ENCODE assay signal across 8 mouse cellular contexts in genomic region chr8:61759327-61760189, GRCm38 (mm10).
DNase-seq lines count a peak whose midpoint lies in the region; ATAC-seq and TF ChIP-seq lines count a peak whose summit lies in the region.

No protein-coding gene starts in this region.

- peak overlapping the region; percentile 77 for H3K4me2 ChIP-seq in heart, embryonic 11.5 days
- peak overlapping the region; percentile 75 for H3K4me2 ChIP-seq in midbrain, embryonic 12.5 days (replicated peaks)

- H3K4me1 ChIP-seq in lung, adult 2 months (ENCODE audit: control insufficient read depth, insufficient read depth, low read length) = no peaks in the 10 kb centered on the region
- peaks cover 41% of the 10 kb centered on the region for H3K4me1 ChIP-seq in heart, embryonic 11.5 days (ENCODE audit: control insufficient read depth, insufficient read depth, low read length)
- H3K4me1 ChIP-seq in midbrain, embryonic 12.5 days = peaks cover 24% of the 10 kb centered on the region

- TF ChIP-seq POLR2A in lung, adult 2 months (IDR thresholded peaks at IDR 0.05; ENCODE audit: borderline replicate concordance, extremely low read depth, low read depth, low read length) = no peak

- 3% methylated on average over 44 of the region's 44 CpGs for WGBS in lung, adult 2 months
- 1% methylated on average over 44 of the region's 44 CpGs for WGBS in heart, embryonic 11.5 days (ENCODE audit: insufficient replicate concordance)
- under 1% methylated on average over 44 of the region's 44 CpGs for WGBS in midbrain, embryonic 12.5 days

- H3K9me3 ChIP-seq in heart, embryonic 11.5 days (replicated peaks; ENCODE audit: control insufficient read depth, low read length) = no peaks in the 10 kb centered on the region
- no peaks in the 10 kb centered on the region for H3K9me3 ChIP-seq in midbrain, embryonic 12.5 days

- peak overlapping the region; percentile 76 for H3K9ac ChIP-seq in heart, embryonic 11.5 days (ENCODE audit: low read depth, low read length)
- peak overlapping the region; percentile 75 for H3K9ac ChIP-seq in midbrain, embryonic 12.5 days (replicated peaks)

- no peak overlapping the region for H3K4me3 ChIP-seq in lung, adult 2 months (replicated peaks; ENCODE audit: extremely low read depth, low read depth, low read length)
- H3K4me3 ChIP-seq in heart, embryonic 11.5 days (ENCODE audit: low read depth, low read length) = peak overlapping the region; percentile 58
- peak overlapping the region; percentile 73 for H3K4me3 ChIP-seq in midbrain, embryonic 12.5 days

- H3K36me3 ChIP-seq in heart, embryonic 11.5 days (ENCODE audit: control insufficient read depth, insufficient read depth, low read length) = no peaks in the 10 kb centered on the region; the same call in 1 of the 2 replicates
- 0 out of 2 replicates have a peak, but pooled peaks cover 4% of the 10 kb centered on the region for H3K36me3 ChIP-seq in midbrain, embryonic 12.5 days

- DNase-seq in lung, adult 2 months = peak; percentile 8
- DNase-seq in lung, postnatal 25 days (ENCODE audit: low spot score) = no peak
- DNase-seq in embryo, embryonic 11 days = peak; percentile 82
- peak; percentile 36 for DNase-seq in kidney, postnatal 14 days
- peak; percentile 44 for DNase-seq in urinary bladder, postnatal 14 days (ENCODE audit: low spot score)
- DNase-seq in spleen, postnatal 36 days (ENCODE audit: low spot score in 2 of 2) = no peak

- peak overlapping the region; percentile 62 for H3K27ac ChIP-seq in heart, embryonic 11.5 days (ENCODE audit: low read depth, low read length)
- H3K27ac ChIP-seq in midbrain, embryonic 12.5 days (replicated peaks) = peak overlapping the region; percentile 79

- H3K27me3 ChIP-seq in heart, embryonic 11.5 days (ENCODE audit: control insufficient read depth, insufficient read depth, low read length) = no peaks in the 10 kb centered on the region
- H3K27me3 ChIP-seq in midbrain, embryonic 12.5 days = no peaks in the 10 kb centered on the region

- ATAC-seq in heart, embryonic 11.5 days (replicated peaks; ENCODE audit: insufficient number of reproducible peaks, low FRiP score, low TSS enrichment) = peak; percentile 47
- peak; percentile 89 for ATAC-seq in midbrain, embryonic 12.5 days (ENCODE audit: low FRiP score, low read depth)

- no peak for TF ChIP-seq CTCF in lung, adult 2 months (IDR thresholded peaks at IDR 0.05; ENCODE audit: insufficient read depth, low read length)

Comparison
In these comparisons a context has a peak if more than half of its experiments do, and no peak if none do; other contexts are left out.
1. DNase-seq: peak in lung, adult 2 months (single experiment), embryo, embryonic 11 days (single experiment), kidney, postnatal 14 days (single experiment) and urinary bladder, postnatal 14 days (single experiment); none in lung, postnatal 25 days (single experiment) and spleen, postnatal 36 days (0 of 2).